Mouse (Mus musculus) lung, postnatal 14 days (tissue): Measurements from ENCODE around the gene Angel2.
"Not testable (repeated sequence)": the region's sequence is repeated elsewhere in the genome, so short reads cannot be mapped to it uniquely, and the experiment has no call there.

Experiments
- DNase-seq: peaks from one replicate; pipeline ENCODE4 v3.0.0; 2021

Gene Angel2

GRCm38 (mm10) chr1:190924812-190925211, at the start of gene Angel2:
Gene Angel2 (plus strand): TSS chr1:190925112.
- not testable (repeated sequence) for DNase-seq

GRCm38 (mm10) chr1:190875751-190876150, 49.2 kb upstream of the Angel2 start:
- DNase-seq, result no peak

- no peak for DNase-seq
These were observed 44.3 kb upstream of the Angel2 start for GRCm38 (mm10) chr1:190880638-190881037.

- DNase-seq, result peak; percentile 79
These were observed 43.5 kb upstream of the Angel2 start for GRCm38 (mm10) chr1:190881422-190881821.

DNA sequence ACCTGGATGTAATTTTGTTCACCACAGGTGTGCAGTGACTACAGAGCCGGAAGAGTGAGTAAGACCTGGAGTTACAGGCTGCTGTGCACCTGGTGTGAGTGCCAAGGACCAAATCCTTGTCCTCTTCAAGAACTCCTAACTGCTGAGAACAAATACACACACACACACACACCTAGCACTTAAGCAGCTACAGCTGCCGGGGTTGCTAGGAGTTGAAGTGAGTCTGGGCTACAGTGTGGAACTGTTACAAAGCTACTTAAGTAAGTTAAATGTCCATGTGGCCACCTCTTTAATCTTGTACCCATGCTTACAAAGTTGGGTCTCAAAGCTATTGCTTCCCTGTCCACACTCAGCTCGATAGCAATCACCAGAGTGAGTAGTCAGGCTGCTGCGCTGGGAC, 38.9 kb upstream of the Angel2 start:
- no peak for DNase-seq

DNA sequence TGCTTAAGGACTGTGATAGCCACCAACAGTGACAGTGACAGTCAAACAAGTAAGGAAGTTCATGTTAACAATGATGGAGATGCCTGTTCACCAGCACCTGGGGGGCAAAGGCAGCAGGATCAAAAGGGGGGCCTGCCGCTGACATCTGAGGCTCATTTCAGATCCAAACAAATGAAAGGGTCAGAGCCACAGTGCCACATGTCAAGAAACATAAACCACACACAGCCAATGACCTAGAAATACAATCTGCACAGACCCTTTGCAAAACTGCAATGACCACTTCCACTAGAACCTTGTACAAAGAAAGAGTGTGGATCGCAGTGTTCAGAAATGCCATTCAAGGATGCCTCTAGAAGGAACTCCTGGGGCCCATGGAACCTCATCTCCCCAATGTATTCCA, 36.9 kb upstream of the Angel2 start:
- DNase-seq, result no peak

DNA sequence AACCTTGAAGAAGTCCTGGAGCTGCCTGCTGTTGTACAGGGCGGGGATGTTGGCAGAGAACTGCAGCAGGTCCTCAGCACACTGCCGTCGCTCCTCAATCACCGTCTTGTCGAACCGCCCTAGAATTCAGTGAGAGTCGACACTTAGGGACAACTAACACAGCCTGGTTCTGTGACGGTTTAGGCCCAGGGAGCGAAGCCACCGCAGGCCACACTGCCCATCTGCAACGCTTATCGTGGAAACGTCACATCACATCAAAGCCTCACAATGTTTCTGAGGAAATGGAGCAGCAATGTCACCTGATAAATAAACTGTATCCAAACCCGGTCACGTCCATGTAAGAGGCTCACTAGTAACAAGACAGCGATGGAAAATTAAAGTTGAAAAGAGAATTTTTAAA, 36.3 kb upstream of the Angel2 start:
- no peak for DNase-seq

- DNase-seq, result no peak
These were observed 31.2 kb upstream of the Angel2 start for GRCm38 (mm10) chr1:190893559-190894167.

- DNase-seq, result no peak
These were observed 26.7 kb upstream of the Angel2 start for GRCm38 (mm10) chr1:190898186-190898585.

DNA sequence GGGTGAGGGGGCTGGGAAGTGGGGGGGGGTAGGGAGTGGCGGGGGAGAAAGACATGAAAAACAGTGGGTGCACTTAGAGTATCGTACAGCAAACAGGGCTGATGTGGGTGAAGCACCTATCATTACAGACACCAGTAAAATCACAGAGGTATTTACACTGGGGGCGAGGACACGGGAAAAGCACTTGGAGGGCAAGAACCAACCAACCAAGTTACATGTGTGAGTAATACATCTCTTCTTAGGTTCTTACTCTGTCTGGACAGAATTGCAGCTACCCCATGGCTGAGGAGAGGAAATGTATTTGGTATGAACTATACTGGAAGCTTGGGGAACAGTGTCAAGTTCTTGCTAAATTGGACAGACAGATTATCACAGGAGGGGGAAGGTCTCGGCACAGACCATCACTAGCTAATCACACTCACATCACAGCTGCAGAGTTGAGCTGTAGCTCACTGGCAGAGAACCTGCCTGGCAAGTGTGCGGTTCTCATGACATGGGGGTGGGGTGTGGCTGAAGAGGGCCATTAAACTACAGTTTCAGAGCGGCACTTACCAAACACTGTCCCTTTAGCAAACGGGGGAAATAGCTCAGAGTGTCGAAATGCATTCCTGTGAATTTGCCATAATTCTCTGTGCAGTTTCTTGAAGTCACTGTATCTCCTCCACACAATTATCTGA, 25.9 kb upstream of the Angel2 start:
- peak; percentile 60 for DNase-seq

GRCm38 (mm10) chr1:190901082-190901481, 23.8 kb upstream of the Angel2 start:
- no peak for DNase-seq

- DNase-seq, result no peak
These were observed 20.8 kb upstream of the Angel2 start for GRCm38 (mm10) chr1:190904136-190904535.

DNA sequence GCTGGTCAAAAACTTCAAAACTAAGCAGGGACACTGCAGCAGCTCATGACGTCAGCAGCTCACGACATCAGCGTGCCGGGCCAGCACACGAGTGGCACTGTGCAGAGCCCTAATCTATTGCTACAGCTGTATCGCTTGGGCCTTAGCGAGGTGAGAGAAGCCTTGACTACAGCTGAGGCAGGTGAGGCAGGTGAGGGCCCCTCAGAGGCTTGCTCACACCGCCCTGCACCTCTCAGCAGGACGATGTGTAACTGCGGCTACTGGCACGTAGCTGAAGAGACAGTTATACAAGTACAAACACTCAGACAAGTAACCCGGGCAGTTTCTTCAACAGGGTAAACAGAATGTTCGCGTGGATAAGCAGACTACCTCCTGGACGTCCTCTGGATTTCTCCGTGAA, 20.2 kb upstream of the Angel2 start:
- no peak for DNase-seq

- no peak for DNase-seq
These were observed 14.1 kb upstream of the Angel2 start for GRCm38 (mm10) chr1:190910836-190911235.

GRCm38 (mm10) chr1:190911415-190912123, 13.3 kb upstream of the Angel2 start, which contains the start of gene Rps6kc1:
Gene Rps6kc1 (minus strand): TSS chr1:190911770.
- DNase-seq, result peak; percentile 82

DNA sequence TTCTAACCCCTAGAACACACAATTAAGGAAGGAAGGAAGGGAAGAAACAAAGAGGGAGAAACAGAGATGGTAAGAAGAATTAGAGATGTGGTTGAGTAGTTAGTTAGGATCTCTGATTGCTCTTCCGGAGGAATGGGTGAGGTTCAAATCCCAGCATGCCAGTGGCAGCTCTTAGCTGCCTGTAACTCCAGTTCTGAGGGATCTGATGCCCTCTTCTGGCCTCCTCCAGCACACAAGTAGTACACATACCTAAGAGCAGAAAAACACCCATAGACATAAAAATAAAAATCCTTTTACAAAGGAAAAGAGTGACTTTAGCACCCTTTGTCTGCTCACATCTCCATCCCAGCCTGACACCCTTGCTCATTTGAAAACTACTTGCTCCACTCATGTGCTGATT, 12.3 kb upstream of the Angel2 start:
- DNase-seq, result no peak

DNA sequence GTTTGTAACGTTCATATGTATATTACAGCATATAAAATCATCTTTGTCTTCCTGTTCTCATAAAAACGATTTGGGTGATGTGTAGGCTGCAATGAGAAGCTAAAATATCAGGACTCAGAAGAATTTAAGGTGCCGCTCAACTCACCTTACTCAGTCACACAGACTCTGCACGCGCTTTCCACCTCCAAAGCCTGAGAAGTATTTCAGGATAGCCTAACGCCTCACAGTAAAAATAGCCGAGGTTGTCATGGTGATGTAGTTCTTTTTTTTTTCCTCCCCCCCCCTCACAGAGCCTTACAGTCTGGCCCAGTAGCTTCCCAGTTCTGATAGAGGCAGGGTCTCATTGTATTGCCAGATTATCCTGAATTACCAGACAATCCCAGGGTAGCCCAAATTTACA, 6.0 kb upstream of the Angel2 start:
- DNase-seq, result no peak

- no peak for DNase-seq
These were observed 5.0 kb upstream of the Angel2 start for GRCm38 (mm10) chr1:190919725-190920469.

- DNase-seq, result no peak
These were observed 2.4 kb downstream of the Angel2 start for GRCm38 (mm10) chr1:190927311-190927710.

- no peak for DNase-seq
These were observed 2.9 kb downstream of the Angel2 start for GRCm38 (mm10) chr1:190927751-190928369.

DNA sequence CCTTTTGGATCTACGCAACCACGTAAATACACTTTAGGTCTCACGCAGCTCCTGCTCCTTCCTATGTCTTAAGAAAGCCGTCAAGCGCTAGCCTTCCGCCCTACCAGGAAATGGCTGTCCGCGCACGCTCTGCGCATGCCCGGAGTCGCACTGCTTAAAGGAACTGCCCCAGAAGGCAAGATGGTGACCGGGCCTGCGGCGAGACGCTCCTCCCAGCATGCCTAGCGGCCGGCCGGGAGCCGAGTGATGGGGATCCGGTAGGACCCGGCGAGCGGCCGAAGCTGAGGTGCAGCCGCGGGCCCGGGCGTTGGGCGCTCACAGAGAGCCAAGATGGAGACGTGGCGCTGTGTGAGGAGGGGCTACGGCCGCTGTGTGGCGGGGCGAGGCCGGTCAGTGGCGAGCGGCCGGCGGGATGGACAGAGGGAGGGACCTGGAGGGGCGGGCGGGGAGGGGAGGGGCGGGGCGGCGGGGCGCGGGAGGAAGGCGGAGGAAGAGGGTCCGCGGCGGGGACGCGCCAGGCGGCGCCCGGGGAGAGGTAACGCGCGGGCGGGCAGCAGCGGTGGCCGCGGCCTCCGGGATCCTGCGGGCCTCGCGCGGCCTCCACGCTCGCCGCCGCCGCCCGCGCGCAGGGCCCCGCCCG, 3.6 kb downstream of the Angel2 start:
- peak; percentile 98 for DNase-seq

DNA sequence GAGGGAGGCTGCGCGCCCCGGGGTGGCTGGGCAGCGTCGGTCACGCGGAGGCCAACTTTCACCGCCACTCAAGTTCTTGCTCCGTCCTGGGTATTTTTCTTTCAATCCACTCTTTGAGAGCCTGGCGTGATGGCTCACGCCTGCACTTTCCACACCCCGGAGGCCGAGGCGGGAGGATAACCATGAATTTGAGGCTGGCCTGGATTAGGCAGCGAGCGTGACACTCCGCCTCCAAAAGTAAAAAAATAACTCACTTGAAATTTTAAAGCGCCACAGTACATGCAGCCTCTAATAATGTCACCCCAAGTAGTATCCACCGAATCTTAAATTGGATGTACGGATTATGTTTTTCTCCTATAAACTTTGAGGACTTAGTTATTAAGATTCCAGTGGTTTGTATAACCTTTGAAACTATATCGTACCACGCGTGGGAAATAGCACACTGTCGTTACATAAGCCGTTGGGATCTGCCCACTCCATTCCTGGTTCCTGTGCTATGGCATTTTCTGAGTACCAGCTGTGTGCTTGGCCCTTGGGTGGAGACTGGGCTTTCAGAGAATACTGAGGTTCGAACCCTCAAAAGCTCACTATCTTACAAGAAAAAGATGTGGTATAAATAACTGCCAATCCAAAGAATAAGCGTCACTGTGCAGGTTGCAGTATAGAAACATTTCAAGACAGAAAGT, 4.2 kb downstream of the Angel2 start:
- peak; percentile 52 for DNase-seq
